Mouse (Mus musculus) spleen, adult 2 months (tissue): ENCODE data around the gene 9530003J23Rik.

Experiments
- CTCF ChIP-seq: fragments of 200-500 bp; IDR thresholded peaks from 2 replicates; pipeline ENCODE4 v1.5.1; 2011; ENCODE audit warnings: mild to moderate bottlenecking, inconsistent platforms; ENCODE audit not compliant: insufficient read depth, insufficient read length, insufficient replicate concordance; ENCODE audit errors: extremely low read depth
- POLR2A ChIP-seq: fragments of 200-500 bp; IDR thresholded peaks from 2 replicates; pipeline ENCODE4 v1.6.1; 2011; ENCODE audit warnings: low read depth, low read length, inconsistent platforms

- no peak for TF ChIP-seq POLR2A
- TF ChIP-seq CTCF: no peak
These were observed 22.4 kb downstream of the 9530003J23Rik start for GRCm38 (mm10) chr10:117216132-117216495.
